Mouse (Mus musculus) hindbrain, postnatal 0 days (tissue): ENCODE data around the gene Vwa3b. TPM values are rescaled to one million over a fixed set of nuclear protein-coding genes. Genes with fewer than 3 reads are reported as not detected.
A peak's percentile ranks its signal among the peaks of the same experiment; 100 is the strongest.

ENCODE experiments used
- ATAC-seq: fragments of 200-750 bp; cut with Nextera tagmentation; 2 replicates; pipeline ENCODE4 v1.8.0; 2017; ENCODE audit warnings: mild to moderate bottlenecking, moderate TSS enrichment, moderate library complexity
- DNase-seq: peaks from one replicate; pipeline ENCODE4 v3.0.0-alpha.2; 2015; ENCODE audit warnings: low spot score
- H3K27ac ChIP-seq: fragments of 300-500 bp; sonication (generic); 2 replicates; pipeline ENCODE4 v1.5.1; 2014; ENCODE audit warnings: mild to moderate bottlenecking
- H3K27me3 ChIP-seq: fragments of 300-500 bp; sonication (generic); 2 replicates; pipeline ENCODE4 v1.6.1; 2014; ENCODE audit warnings: low read length, mixed read lengths; ENCODE audit not compliant: insufficient read depth
- H3K36me3 ChIP-seq: fragments of 300-500 bp; sonication (generic); 2 replicates; pipeline ENCODE4 v1.6.1; 2014; ENCODE audit warnings: low read length, mixed read lengths; ENCODE audit not compliant: insufficient read depth
- H3K4me1 ChIP-seq: fragments of 300-500 bp; sonication (generic); 2 replicates; pipeline ENCODE4 v1.6.1; 2014; ENCODE audit warnings: antibody characterized with exemption, low read length, mixed read lengths; ENCODE audit not compliant: insufficient read depth
- H3K4me2 ChIP-seq: fragments of 300-500 bp; sonication (generic); 2 replicates; pipeline ENCODE4 v1.6.1; 2014; ENCODE audit warnings: low read depth, mild to moderate bottlenecking, low read length, moderate library complexity, mixed read lengths
- H3K4me3 ChIP-seq: fragments of 300-500 bp; sonication (generic); 2 replicates; pipeline ENCODE4 v1.5.1; 2014; ENCODE audit warnings: low read length
- H3K9ac ChIP-seq: fragments of 300-500 bp; sonication (generic); replicated peaks from 2 replicates; pipeline ENCODE4 v1.6.1; 2014; ENCODE audit warnings: mild to moderate bottlenecking, low read length, moderate library complexity, mixed read lengths
- H3K9me3 ChIP-seq: fragments of 300-500 bp; sonication (generic); 2 replicates; pipeline ENCODE4 v1.6.1; 2016; ENCODE audit warnings: low read length, mixed read lengths
- CTCF ChIP-seq: IDR thresholded peaks from 2 replicates; pipeline ENCODE4 v1.5.1; 2016; ENCODE audit warnings: antibody characterized with exemption, control low read depth, low read depth
- WGBS: fragments of 180-500 bp; shearing (Covaris S2); extraction: QIAGEN DNeasy Blood & Tissue Kit; methylation state at CpG from one replicate; pipeline ENCODE4 v1.1.7; 2014; 5-methylcytosine and 5-hydroxymethylcytosine counted together
- polyA plus RNA-seq: library from polyadenylated mRNA; unstranded; fragments of >200 nt; fragmentation: Nextera tagmentation; extraction: Ambion mirVana; gene quantifications from 2 replicates; pipeline ENCODE4 v1.2.1, GENCODE M21; 2015
- total RNA-seq: library from RNA; depleted of rRNA; stranded (reverse); fragments of >200 nt; gene quantifications from 2 replicates; pipeline ENCODE4 v1.2.3, GENCODE M21; 2014

Vwa3b gene
- total and polyA plus RNA-seq, 2 experiments from 2014 or later = 1.5 to 2.9 TPM

GRCm38 (mm10) chr1:37177874-37178273 lies 151.5 kb downstream of the Vwa3b start:
- Histone ChIP-seq H3K9me3 (no peaks in the 10 kb centered on the region), H3K27ac (no peak overlapping the region), H3K4me2 (no peak overlapping the region), H3K4me1 (no peaks in the 10 kb centered on the region), H3K9ac (no peak overlapping the region), H3K36me3 (no peaks in the 10 kb centered on the region), H3K4me3 (no peak overlapping the region), H3K27me3 (no peaks in the 10 kb centered on the region)
- peak; percentile 48 for TF ChIP-seq CTCF
- ATAC-seq (no peak), DNase-seq (no peak)
- WGBS = 83% methylated on average over 2 of the region's 2 CpGs

DNA sequence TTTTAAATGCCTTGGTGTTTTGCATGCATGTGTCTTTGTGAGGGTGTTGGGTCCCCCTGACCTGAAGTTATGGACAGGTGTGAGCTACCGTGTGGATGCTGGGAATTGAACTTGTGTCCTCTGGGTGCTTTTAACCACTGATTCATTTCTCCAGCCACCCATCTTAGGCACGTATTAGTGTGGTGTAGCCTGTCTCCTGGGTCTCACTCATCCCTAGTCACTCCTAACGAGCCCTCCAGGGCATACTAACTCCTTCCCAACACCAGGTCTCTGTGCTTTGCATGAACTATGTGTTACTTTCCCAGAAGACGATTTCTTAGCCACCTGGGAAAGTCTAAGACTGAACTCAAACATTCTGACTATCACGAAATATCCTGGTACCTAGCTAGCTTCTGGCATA lies 153.5 kb downstream of the Vwa3b start:
- Histone ChIP-seq H3K27me3 (no peaks in the 10 kb centered on the region), H3K36me3 (no peaks in the 10 kb centered on the region), H3K9ac (no peak overlapping the region), H3K9me3 (no peaks in the 10 kb centered on the region), H3K4me3 (no peak overlapping the region), H3K4me1 (no peaks in the 10 kb centered on the region), H3K27ac (no peak overlapping the region), H3K4me2 (no peak overlapping the region)
- TF ChIP-seq CTCF = no peak
- WGBS = 73% methylated on average over 5 of the region's 5 CpGs
- ATAC-seq = no peak
- DNase-seq = no peak

- TF ChIP-seq CTCF = no peak
- H3K9ac ChIP-seq = no peak overlapping the region
- no peaks in the 10 kb centered on the region for H3K9me3 ChIP-seq
- DNase-seq (no peak), ATAC-seq (no peak)
- no peaks in the 10 kb centered on the region for H3K4me1 ChIP-seq
- H3K4me2 ChIP-seq = no peak overlapping the region
- H3K27ac ChIP-seq = no peak overlapping the region
- H3K36me3 ChIP-seq = no peaks in the 10 kb centered on the region
- 62% methylated on average over 6 of the region's 6 CpGs for WGBS
- H3K27me3 ChIP-seq = no peaks in the 10 kb centered on the region
- H3K4me3 ChIP-seq = no peak overlapping the region
These were observed 160.7 kb downstream of the Vwa3b start for GRCm38 (mm10) chr1:37187050-37187449.

- peak; percentile 45 for DNase-seq
These were observed 168.2 kb downstream of the Vwa3b start for GRCm38 (mm10) chr1:37194607-37195006.

DNA sequence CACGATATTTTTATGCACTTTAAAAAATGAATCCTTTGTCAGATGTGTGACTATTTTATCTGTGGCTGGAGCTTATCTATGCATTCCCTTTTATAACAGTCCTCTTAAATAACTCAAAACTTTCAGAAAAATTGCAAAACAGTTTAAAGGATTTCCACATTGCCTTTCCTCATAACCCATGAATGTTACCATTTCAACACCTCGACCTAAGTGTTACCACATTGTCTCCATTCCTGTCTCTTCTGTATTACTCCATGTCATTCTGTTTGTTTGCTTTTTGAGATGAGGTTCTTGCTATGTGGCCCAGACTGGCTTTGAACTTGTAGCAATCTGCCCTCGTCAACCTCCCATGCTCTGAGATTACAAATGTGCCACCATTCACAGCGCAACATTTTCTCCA lies 175.0 kb downstream of the Vwa3b start:
- TF ChIP-seq CTCF = no peak
- H3K36me3 ChIP-seq = no peaks in the 10 kb centered on the region
- 87% methylated on average over 4 of the region's 4 CpGs for WGBS
- H3K9me3 ChIP-seq = no peaks in the 10 kb centered on the region
- no peak overlapping the region for H3K27ac ChIP-seq
- no peak overlapping the region for H3K4me2 ChIP-seq
- no peak overlapping the region for H3K4me3 ChIP-seq
- no peaks in the 10 kb centered on the region for H3K27me3 ChIP-seq
- DNase-seq = no peak
- no peak overlapping the region for H3K9ac ChIP-seq
- no peaks in the 10 kb centered on the region for H3K4me1 ChIP-seq
- ATAC-seq = no peak

More at GRCm38 (mm10) chr1:37194607-37195006, 168.2 kb downstream of the Vwa3b start:
- ATAC-seq = peak; percentile 32; the same call in 1 of the 2 replicates
- Histone ChIP-seq H3K4me3 (no peak overlapping the region), H3K9me3 (no peaks in the 10 kb centered on the region), H3K27me3 (no peaks in the 10 kb centered on the region), H3K4me1 (no peaks in the 10 kb centered on the region), H3K9ac (no peak overlapping the region), H3K4me2 (no peak overlapping the region), H3K36me3 (no peaks in the 10 kb centered on the region), H3K27ac (no peak overlapping the region)
- WGBS = 60% methylated on average over 4 of the region's 4 CpGs
- peak; percentile 64 for TF ChIP-seq CTCF

- Histone ChIP-seq H3K9me3 (no peaks in the 10 kb centered on the region), H3K4me3 (no peak overlapping the region), H3K27ac (no peak overlapping the region), H3K4me2 (no peak overlapping the region), H3K9ac (no peak overlapping the region), H3K4me1 (no peaks in the 10 kb centered on the region), H3K27me3 (no peaks in the 10 kb centered on the region), H3K36me3 (no peaks in the 10 kb centered on the region)
- no peak for DNase-seq
- no peak for ATAC-seq
- 66% methylated on average over 8 of the region's 8 CpGs for WGBS
- TF ChIP-seq CTCF = no peak
These were observed 181.3 kb downstream of the Vwa3b start for GRCm38 (mm10) chr1:37207743-37208142.

- H3K36me3 ChIP-seq = no peaks in the 10 kb centered on the region
- no peak for DNase-seq
- H3K27me3 ChIP-seq = no peaks in the 10 kb centered on the region
- H3K27ac ChIP-seq = no peak overlapping the region
- no peak for ATAC-seq
- no peak overlapping the region for H3K4me3 ChIP-seq
- H3K4me1 ChIP-seq = no peaks in the 10 kb centered on the region
- no peak overlapping the region for H3K9ac ChIP-seq
- WGBS = 88% methylated on average over 9 of the region's 9 CpGs
- H3K4me2 ChIP-seq = no peak overlapping the region
- no peaks in the 10 kb centered on the region for H3K9me3 ChIP-seq
- TF ChIP-seq CTCF = no peak
These were observed 186.0 kb downstream of the Vwa3b start for GRCm38 (mm10) chr1:37212375-37212774.
